14 mouse cellular contexts compared by ENCODE assay signal in genomic region chr11:41158761-41159596, GRCm38 (mm10).
DNase-seq lines count a peak whose midpoint lies in the region; ATAC-seq lines count a peak whose summit lies in the region.
"Had no signal": no experiment of that assay in that cellular context is flagged by ENCODE, and none has a peak within 500 bp of the region (broad histone marks: within the 10 kb centered on the region; RNA-seq: fewer than 3 reads in every experiment).

No protein-coding gene starts in this region.

- no peak overlapping the region for H3K27ac ChIP-seq in hindbrain, embryonic 14.5 days
- H3K27ac ChIP-seq in hindbrain, embryonic 12.5 days = no peak overlapping the region
- H3K27ac ChIP-seq: kidney, postnatal 0 days; limb, embryonic 10.5 days; neural tube, embryonic 15.5 days; stomach, embryonic 15.5 days had no signal

- WGBS in hindbrain, embryonic 14.5 days = 65% methylated on average over 4 of the region's 4 CpGs
- 76% methylated on average over 4 of the region's 4 CpGs for WGBS in hindbrain, embryonic 12.5 days

- H3K9ac ChIP-seq in hindbrain, embryonic 14.5 days = no peak overlapping the region
- no peak overlapping the region for H3K9ac ChIP-seq in hindbrain, embryonic 12.5 days
- H3K9ac ChIP-seq: neural tube, embryonic 15.5 days; stomach, embryonic 15.5 days had no signal

- H3K4me3 ChIP-seq in hindbrain, embryonic 14.5 days (replicated peaks; ENCODE audit: low read length) = no peak overlapping the region
- no peak overlapping the region for H3K4me3 ChIP-seq in hindbrain, embryonic 12.5 days
- H3K4me3 ChIP-seq: limb, embryonic 10.5 days; neural tube, embryonic 15.5 days; stomach, embryonic 15.5 days had no signal

- ATAC-seq in hindbrain, embryonic 14.5 days (ENCODE audit: low FRiP score) = peak; percentile 25; the same call in 1 of the 2 replicates
- no peak for ATAC-seq in hindbrain, embryonic 12.5 days (ENCODE audit: low FRiP score)

- H3K4me1 ChIP-seq in hindbrain, embryonic 14.5 days (replicated peaks; ENCODE audit: control insufficient read depth, insufficient read depth, low read length) = peaks cover 4% of the 10 kb centered on the region; the same call in 1 of the 2 replicates
- H3K4me1 ChIP-seq in hindbrain, embryonic 12.5 days = peaks cover 6% of the 10 kb centered on the region; the same call in 1 of the 2 replicates
- H3K4me1 ChIP-seq: limb, embryonic 10.5 days; stomach, embryonic 15.5 days had no signal

- no peaks in the 10 kb centered on the region for H3K27me3 ChIP-seq in hindbrain, embryonic 14.5 days (ENCODE audit: control insufficient read depth, insufficient read depth, low read length)
- H3K27me3 ChIP-seq in hindbrain, embryonic 12.5 days = no peaks in the 10 kb centered on the region
- H3K27me3 ChIP-seq: neural tube, embryonic 15.5 days; stomach, embryonic 15.5 days had no signal

- DNase-seq in hindbrain, embryonic 14.5 days (ENCODE audit: low spot score) = peak; percentile 38
- peak; percentile 32 for DNase-seq in brain, embryonic 18.5 days (ENCODE audit: low read depth, low spot score)
- peak; percentile 60 to 83 for DNase-seq in cerebellum, postnatal 14 days
- DNase-seq in layer of hippocampus, postnatal 14 days (ENCODE audit: low spot score in 2 of 2) = peak; percentile 12 to 78
- DNase-seq in spleen, postnatal 4 days (ENCODE audit: low spot score in 2 of 2) = no peak
- DNase-seq in heart, adult 9 months (ENCODE audit: low spot score in 2 of 2) = no peak
- DNase-seq in heart, postnatal 4 days = no peak
- DNase-seq: heart, adult 18-20 months; right cerebral cortex, postnatal 25 days had no signal

- H3K9me3 ChIP-seq in hindbrain, embryonic 14.5 days (ENCODE audit: control insufficient read depth, low read length) = no peaks in the 10 kb centered on the region
- no peaks in the 10 kb centered on the region for H3K9me3 ChIP-seq in hindbrain, embryonic 12.5 days (replicated peaks)
- H3K9me3 ChIP-seq: limb, embryonic 10.5 days; neural tube, embryonic 15.5 days; stomach, embryonic 15.5 days had no signal

- H3K4me2 ChIP-seq in hindbrain, embryonic 14.5 days (replicated peaks) = no peak overlapping the region
- no peak overlapping the region for H3K4me2 ChIP-seq in hindbrain, embryonic 12.5 days (replicated peaks)
- H3K4me2 ChIP-seq: neural tube, embryonic 15.5 days; stomach, embryonic 15.5 days had no signal

- H3K36me3 ChIP-seq in hindbrain, embryonic 14.5 days (replicated peaks; ENCODE audit: control insufficient read depth, insufficient read depth) = no peaks in the 10 kb centered on the region
- H3K36me3 ChIP-seq in hindbrain, embryonic 12.5 days = no peaks in the 10 kb centered on the region
- H3K36me3 ChIP-seq: limb, embryonic 10.5 days; neural tube, embryonic 15.5 days; stomach, embryonic 15.5 days had no signal

Comparison
In these comparisons a context has a peak if more than half of its experiments do, and no peak if none do; other contexts are left out.
1. DNase-seq: peak in hindbrain, embryonic 14.5 days (single experiment), brain, embryonic 18.5 days (single experiment), cerebellum, postnatal 14 days (2 of 2) and layer of hippocampus, postnatal 14 days (2 of 2); none in spleen, postnatal 4 days (0 of 2), heart, adult 9 months (0 of 2) and heart, postnatal 4 days (single experiment).